Mouse (Mus musculus): ENCODE results near the gene Rbp2. TPM values are rescaled to one million over a fixed set of nuclear protein-coding genes. Genes with fewer than 3 reads are reported as not detected.

Gene Rbp2
- polyA plus RNA-seq, 1 experiment = 0.17 TPM

- no peak overlapping the region for H3K4me3 ChIP-seq
- H3K36me3 ChIP-seq (ENCODE audit: control insufficient read depth, insufficient read depth) = no peaks in the 10 kb centered on the region
- no peak overlapping the region for H3ac ChIP-seq (ENCODE audit: control insufficient read depth, insufficient read length)
- TF ChIP-seq TCF3 (IDR thresholded peaks at IDR 0.05; ENCODE audit: insufficient read length, low read depth) = no peak
- TF ChIP-seq CEBPB (IDR thresholded peaks at IDR 0.05; ENCODE audit: insufficient read depth, poor library complexity, severe bottlenecking) = no peak
- no peak for TF ChIP-seq POLR2A (IDR thresholded peaks at IDR 0.05; ENCODE audit: insufficient read length, low read depth)
- no peak for TF ChIP-seq MAX (IDR thresholded peaks at IDR 0.05; ENCODE audit: low read depth)
- TF ChIP-seq REST (IDR thresholded peaks at IDR 0.05; ENCODE audit: insufficient read depth, insufficient read length) = no peak
- TF ChIP-seq SRF (IDR thresholded peaks at IDR 0.05; ENCODE audit: control insufficient read depth, insufficient read length, low read depth) = no peak
- no peak for TF ChIP-seq MYOG (IDR thresholded peaks at IDR 0.05; ENCODE audit: control insufficient read depth in 1 of 3, insufficient read depth in 1 of 3, insufficient read length in 2 of 3, low read depth in 2 of 3)
- TF ChIP-seq POLR2AphosphoS2 (IDR thresholded peaks at IDR 0.05; ENCODE audit: insufficient read length, low read depth) = no peak
- no peak for TF ChIP-seq MYOD1 (IDR thresholded peaks at IDR 0.05; ENCODE audit: control insufficient read depth in 1 of 3, insufficient read length in 2 of 3, low read depth in 2 of 3)
- no peak for TF ChIP-seq E2F4 (IDR thresholded peaks at IDR 0.05; ENCODE audit: insufficient read depth)
- TF ChIP-seq USF1 (IDR thresholded peaks at IDR 0.05; ENCODE audit: low read depth) = no peak
- TF ChIP-seq TCF12 (IDR thresholded peaks at IDR 0.05; ENCODE audit: insufficient read depth, poor library complexity, severe bottlenecking) = no peak
- H3K79me2 ChIP-seq (ENCODE audit: control insufficient read depth, insufficient read depth) = no peaks in the 10 kb centered on the region
- no peaks in the 10 kb centered on the region for H3K27me3 ChIP-seq (ENCODE audit: control insufficient read depth, insufficient read depth, insufficient read length)
- no peak overlapping the region for H3K4me2 ChIP-seq (ENCODE audit: low read depth)
These were observed 6.9 kb downstream of the Rbp2 start for GRCm38 (mm10) chr9:98492821-98493220.

GRCm38 (mm10) chr9:98497157-98497556, 11.2 kb downstream of the Rbp2 start:
- TF ChIP-seq TCF12 (IDR thresholded peaks at IDR 0.05; ENCODE audit: insufficient read depth, poor library complexity, severe bottlenecking) (no peak), USF1 (IDR thresholded peaks at IDR 0.05; ENCODE audit: low read depth) (no peak), SRF (IDR thresholded peaks at IDR 0.05; ENCODE audit: control insufficient read depth, insufficient read length, low read depth) (no peak), TCF3 (IDR thresholded peaks at IDR 0.05; ENCODE audit: insufficient read length, low read depth) (no peak), E2F4 (IDR thresholded peaks at IDR 0.05; ENCODE audit: insufficient read depth) (no peak), MYOD1 (IDR thresholded peaks at IDR 0.05; ENCODE audit: control insufficient read depth in 1 of 3, insufficient read length in 2 of 3, low read depth in 2 of 3) (no peak), POLR2AphosphoS2 (IDR thresholded peaks at IDR 0.05; ENCODE audit: insufficient read length, low read depth) (no peak), POLR2A (IDR thresholded peaks at IDR 0.05; ENCODE audit: insufficient read length, low read depth) (no peak), CEBPB (IDR thresholded peaks at IDR 0.05; ENCODE audit: insufficient read depth, poor library complexity, severe bottlenecking) (no peak), MYOG (IDR thresholded peaks at IDR 0.05; ENCODE audit: control insufficient read depth in 1 of 3, insufficient read depth in 1 of 3, insufficient read length in 2 of 3, low read depth in 2 of 3) (no peak), MAX (IDR thresholded peaks at IDR 0.05; ENCODE audit: low read depth) (no peak), REST (IDR thresholded peaks at IDR 0.05; ENCODE audit: insufficient read depth, insufficient read length) (no peak)
- Histone ChIP-seq H3K4me3 (no peak overlapping the region), H3ac (ENCODE audit: control insufficient read depth, insufficient read length) (no peak overlapping the region), H3K4me2 (ENCODE audit: low read depth) (no peak overlapping the region), H3K36me3 (ENCODE audit: control insufficient read depth, insufficient read depth) (no peaks in the 10 kb centered on the region), H3K79me2 (ENCODE audit: control insufficient read depth, insufficient read depth) (no peaks in the 10 kb centered on the region), H3K27me3 (ENCODE audit: control insufficient read depth, insufficient read depth, insufficient read length) (no peaks in the 10 kb centered on the region)

GRCm38 (mm10) chr9:98497990-98498389, 12.1 kb downstream of the Rbp2 start:
- no peak overlapping the region for H3ac ChIP-seq (ENCODE audit: control insufficient read depth, insufficient read length)
- H3K4me3 ChIP-seq = no peak overlapping the region
- H3K4me2 ChIP-seq (ENCODE audit: low read depth) = no peak overlapping the region
- no peaks in the 10 kb centered on the region for H3K79me2 ChIP-seq (ENCODE audit: control insufficient read depth, insufficient read depth)
- H3K27me3 ChIP-seq (ENCODE audit: control insufficient read depth, insufficient read depth, insufficient read length) = no peaks in the 10 kb centered on the region
- H3K36me3 ChIP-seq (ENCODE audit: control insufficient read depth, insufficient read depth) = no peaks in the 10 kb centered on the region
- TF ChIP-seq TCF3 (IDR thresholded peaks at IDR 0.05; ENCODE audit: insufficient read length, low read depth) (no peak), CEBPB (IDR thresholded peaks at IDR 0.05; ENCODE audit: insufficient read depth, poor library complexity, severe bottlenecking) (no peak), REST (IDR thresholded peaks at IDR 0.05; ENCODE audit: insufficient read depth, insufficient read length) (no peak), POLR2AphosphoS2 (IDR thresholded peaks at IDR 0.05; ENCODE audit: insufficient read length, low read depth) (no peak), USF1 (IDR thresholded peaks at IDR 0.05; ENCODE audit: low read depth) (no peak), MYOG (IDR thresholded peaks at IDR 0.05; ENCODE audit: control insufficient read depth in 1 of 3, insufficient read depth in 1 of 3, insufficient read length in 2 of 3, low read depth in 2 of 3) (no peak), MAX (IDR thresholded peaks at IDR 0.05; ENCODE audit: low read depth) (no peak), SRF (IDR thresholded peaks at IDR 0.05; ENCODE audit: control insufficient read depth, insufficient read length, low read depth) (no peak), E2F4 (IDR thresholded peaks at IDR 0.05; ENCODE audit: insufficient read depth) (no peak)

- Histone ChIP-seq H3K4me2 (ENCODE audit: low read depth) (no peak overlapping the region), H3ac (ENCODE audit: control insufficient read depth, insufficient read length) (no peak overlapping the region), H3K27me3 (ENCODE audit: control insufficient read depth, insufficient read depth, insufficient read length) (no peaks in the 10 kb centered on the region), H3K4me3 (no peak overlapping the region), H3K79me2 (ENCODE audit: control insufficient read depth, insufficient read depth) (no peaks in the 10 kb centered on the region), H3K36me3 (ENCODE audit: control insufficient read depth, insufficient read depth) (no peaks in the 10 kb centered on the region)
- no peak for TF ChIP-seq SRF (IDR thresholded peaks at IDR 0.05; ENCODE audit: control insufficient read depth, insufficient read length, low read depth)
- no peak for TF ChIP-seq TCF3 (IDR thresholded peaks at IDR 0.05; ENCODE audit: insufficient read length, low read depth)
- no peak for TF ChIP-seq TCF12 (IDR thresholded peaks at IDR 0.05; ENCODE audit: insufficient read depth, poor library complexity, severe bottlenecking)
- TF ChIP-seq MAX (IDR thresholded peaks at IDR 0.05; ENCODE audit: low read depth) = no peak
- TF ChIP-seq MYOG (IDR thresholded peaks at IDR 0.05; ENCODE audit: control insufficient read depth in 1 of 3, insufficient read depth in 1 of 3, insufficient read length in 2 of 3, low read depth in 2 of 3) = no peak
- no peak for TF ChIP-seq CEBPB (IDR thresholded peaks at IDR 0.05; ENCODE audit: insufficient read depth, poor library complexity, severe bottlenecking)
- TF ChIP-seq POLR2AphosphoS2 (IDR thresholded peaks at IDR 0.05; ENCODE audit: insufficient read length, low read depth) = no peak
- TF ChIP-seq MYOD1 (IDR thresholded peaks at IDR 0.05; ENCODE audit: control insufficient read depth in 1 of 3, insufficient read length in 2 of 3, low read depth in 2 of 3) = no peak
- no peak for TF ChIP-seq E2F4 (IDR thresholded peaks at IDR 0.05; ENCODE audit: insufficient read depth)
- TF ChIP-seq REST (IDR thresholded peaks at IDR 0.05; ENCODE audit: insufficient read depth, insufficient read length) = no peak
- TF ChIP-seq POLR2A (IDR thresholded peaks at IDR 0.05; ENCODE audit: insufficient read length, low read depth) = no peak
- TF ChIP-seq USF1 (IDR thresholded peaks at IDR 0.05; ENCODE audit: low read depth) = no peak
These were observed 12.9 kb downstream of the Rbp2 start for GRCm38 (mm10) chr9:98498717-98499268.
